Mouse (Mus musculus) kidney, adult 2 months (tissue): ENCODE data around the gene Actc1. TPM values are rescaled to one million over a fixed set of nuclear protein-coding genes. Genes with fewer than 3 reads are reported as not detected.

Source experiments
- DNase-seq: peaks from one replicate; pipeline ENCODE4 v3.0.0; 2021
- H3K27ac ChIP-seq: fragments of 200-500 bp; 2 replicates; pipeline ENCODE4 v1.5.1; 2012; ENCODE audit warnings: low read depth, low read length, control low read depth, inconsistent platforms; ENCODE audit not compliant: insufficient read depth
- H3K27me3 ChIP-seq: fragments of 200-500 bp; replicated peaks from 2 replicates; pipeline ENCODE4 v1.6.1; 2012; ENCODE audit warnings: mild to moderate bottlenecking, moderate library complexity, low read length, inconsistent platforms; ENCODE audit not compliant: control insufficient read depth, insufficient read depth
- H3K36me3 ChIP-seq: fragments of 200-500 bp; 2 replicates; pipeline ENCODE4 v1.6.1; 2012; ENCODE audit warnings: mild to moderate bottlenecking, moderate library complexity, low read length, inconsistent platforms; ENCODE audit not compliant: control insufficient read depth, insufficient read depth
- H3K4me1 ChIP-seq: fragments of 200-500 bp; 2 replicates; pipeline ENCODE4 v1.6.1; 2011; ENCODE audit warnings: low read length; ENCODE audit not compliant: control insufficient read depth, insufficient read depth
- H3K4me3 ChIP-seq: fragments of 200-500 bp; 2 replicates; pipeline ENCODE4 v1.5.1; 2011; ENCODE audit warnings: mild to moderate bottlenecking, low read depth, low read length, control low read depth; ENCODE audit not compliant: insufficient read depth
- CTCF ChIP-seq: fragments of 200-500 bp; conservative IDR thresholded peaks from 2 replicates; pipeline ENCODE4 v1.5.1; 2011; ENCODE audit warnings: low read depth, mild to moderate bottlenecking, control low read depth, low read length, moderate library complexity, mixed read lengths; ENCODE audit not compliant: insufficient read depth, insufficient read length
- POLR2A ChIP-seq: fragments of 200-500 bp; IDR thresholded peaks from one replicate; pipeline ENCODE4 v1.6.1; 2011; ENCODE audit warnings: low read depth, low read length, control low read depth
- WGBS: fragments of 180-500 bp; shearing (Covaris S2); methylation state at CpG from one replicate; pipeline ENCODE4 v1.1.7; 2018; 5-methylcytosine and 5-hydroxymethylcytosine counted together
- polyA plus RNA-seq: library from polyadenylated mRNA; depleted of rRNA; stranded (reverse); fragments of >200 nt; gene quantifications from 2 replicates; pipeline ENCODE4 v1.2.3, GENCODE M21; 2012

Gene Actc1
- polyA plus RNA-seq, 1 experiment, result 4.5 TPM

DNA sequence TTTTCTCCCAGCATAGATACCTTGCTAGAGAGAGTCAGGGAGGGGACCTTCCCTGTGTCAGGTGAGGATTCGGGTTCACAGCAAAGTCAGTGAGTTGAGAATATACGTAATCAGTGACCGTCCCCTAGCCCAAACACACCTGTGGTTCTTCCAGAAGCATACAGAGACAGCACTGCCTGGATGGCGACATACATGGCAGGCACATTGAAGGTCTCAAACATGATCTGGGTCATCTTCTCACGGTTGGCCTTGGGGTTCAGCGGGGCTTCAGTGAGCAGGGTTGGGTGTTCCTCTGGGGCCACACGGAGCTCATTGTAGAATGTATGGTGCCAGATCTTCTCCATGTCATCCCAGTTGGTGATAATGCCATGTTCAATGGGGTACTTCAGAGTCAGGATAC lies 3.2 kb downstream of the Actc1 start:
- WGBS, result 93% methylated on average over 7 of the region's 7 CpGs
- Histone ChIP-seq H3K27ac (no peak overlapping the region), H3K27me3 (no peaks in the 10 kb centered on the region), H3K36me3 (no peaks in the 10 kb centered on the region), H3K4me1 (no peaks in the 10 kb centered on the region), H3K4me3 (no peak overlapping the region)
- TF ChIP-seq CTCF (no peak), POLR2A (no peak)
- DNase-seq, result no peak

DNA sequence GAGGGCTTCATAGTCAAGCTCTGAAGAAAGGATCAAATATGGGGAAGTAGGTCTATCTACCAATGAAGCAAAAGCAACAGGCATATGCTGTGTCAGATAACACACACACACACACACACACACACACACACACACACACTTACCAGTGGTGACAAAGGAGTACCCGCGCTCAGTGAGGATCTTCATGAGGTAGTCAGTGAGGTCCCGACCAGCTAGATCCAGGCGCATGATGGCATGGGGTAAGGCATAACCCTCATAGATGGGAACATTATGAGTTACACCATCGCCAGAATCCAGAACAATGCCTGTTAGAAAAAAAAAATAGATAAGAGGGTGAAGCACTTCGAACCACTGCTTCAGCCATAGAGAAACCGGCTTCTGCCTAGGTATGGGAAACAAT lies 4.0 kb downstream of the Actc1 start:
- no peak overlapping the region for H3K4me3 ChIP-seq
- H3K4me1 ChIP-seq, result no peaks in the 10 kb centered on the region
- H3K27ac ChIP-seq, result no peak overlapping the region
- 94% methylated on average over 7 of the region's 7 CpGs for WGBS
- no peaks in the 10 kb centered on the region for H3K36me3 ChIP-seq
- no peaks in the 10 kb centered on the region for H3K27me3 ChIP-seq
- DNase-seq, result no peak
- TF ChIP-seq POLR2A, result no peak
- no peak for TF ChIP-seq CTCF

DNA sequence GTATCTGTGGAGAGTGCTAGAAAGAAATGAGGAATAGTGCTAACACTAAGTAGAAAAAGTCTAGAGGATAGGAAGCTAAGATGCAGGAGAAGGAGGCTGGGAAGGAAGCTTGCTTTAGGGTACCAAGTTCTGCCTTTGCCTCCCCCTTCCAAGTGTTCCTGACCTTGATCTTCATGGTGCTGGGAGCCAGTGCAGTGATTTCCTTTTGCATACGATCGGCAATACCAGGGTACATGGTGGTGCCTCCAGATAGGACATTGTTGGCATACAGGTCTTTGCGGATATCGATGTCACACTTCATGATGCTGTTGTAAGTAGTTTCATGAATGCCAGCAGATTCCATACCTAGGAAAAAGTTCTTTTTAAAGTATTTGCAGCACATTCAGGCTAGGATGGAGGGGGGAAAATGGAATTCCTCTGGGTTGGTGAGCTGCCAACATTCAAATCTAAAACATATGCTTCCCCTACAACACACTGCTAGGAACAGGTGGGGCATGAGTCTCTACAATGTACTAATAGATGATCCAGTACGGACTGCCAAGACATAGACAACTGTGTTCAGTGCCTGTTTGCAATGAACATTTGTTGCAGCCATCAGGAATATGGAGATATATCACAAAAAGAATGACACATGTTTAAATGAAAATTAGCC lies 5.3 kb downstream of the Actc1 start:
- 91% methylated on average over 5 of the region's 5 CpGs for whole genome bisulfite sequencing
- H3K4me3 ChIP-seq, result no peak overlapping the region
- no peaks in the 10 kb centered on the region for H3K36me3 ChIP-seq
- no peaks in the 10 kb centered on the region for H3K27me3 ChIP-seq
- no peak for DNase-seq
- H3K27ac ChIP-seq, result no peak overlapping the region
- TF ChIP-seq CTCF, result no peak
- TF ChIP-seq POLR2A, result no peak
- H3K4me1 ChIP-seq, result no peaks in the 10 kb centered on the region

GRCm38 (mm10) chr2:114046151-114046664 lies 7.1 kb downstream of the Actc1 start:
- no peak for DNase-seq

DNA sequence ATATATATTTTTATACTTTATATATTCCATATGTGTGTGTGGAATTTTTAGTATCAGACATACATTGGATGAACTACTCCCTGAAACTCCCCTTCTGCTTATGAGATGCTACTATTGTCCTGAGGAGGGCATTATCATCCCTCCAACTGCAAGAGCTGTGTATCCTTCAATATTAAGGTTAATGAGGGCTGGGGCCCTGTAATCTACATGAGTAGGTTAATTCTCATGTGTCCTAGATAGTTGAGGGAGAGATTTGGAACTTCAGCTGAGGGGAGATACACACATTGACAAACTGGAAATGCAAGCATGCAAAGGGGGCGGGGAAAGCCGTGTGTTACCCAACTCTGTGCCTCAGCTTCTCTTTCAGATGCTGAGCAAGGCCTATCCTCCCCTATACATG lies 15.4 kb downstream of the Actc1 start:
- TF ChIP-seq CTCF (no peak), POLR2A (no peak)
- Histone ChIP-seq H3K27me3 (no peaks in the 10 kb centered on the region), H3K27ac (no peak overlapping the region), H3K36me3 (no peaks in the 10 kb centered on the region), H3K4me3 (no peak overlapping the region), H3K4me1 (no peaks in the 10 kb centered on the region)
- WGBS, result 61% methylated on average over 2 of the region's 2 CpGs
- no peak for DNase-seq

More at GRCm38 (mm10) chr2:114046151-114046664, 7.1 kb downstream of the Actc1 start:
- no peak for TF ChIP-seq CTCF
- no peak for TF ChIP-seq POLR2A
- H3K27me3 ChIP-seq, result no peaks in the 10 kb centered on the region
- WGBS, result 92% methylated on average over 5 of the region's 5 CpGs
- no peaks in the 10 kb centered on the region for H3K36me3 ChIP-seq
- no peaks in the 10 kb centered on the region for H3K4me1 ChIP-seq
- no peak overlapping the region for H3K27ac ChIP-seq
- no peak overlapping the region for H3K4me3 ChIP-seq

GRCm38 (mm10) chr2:114032259-114032658 lies 21.1 kb downstream of the Actc1 start:
- no peak overlapping the region for H3K4me3 ChIP-seq
- no peaks in the 10 kb centered on the region for H3K36me3 ChIP-seq
- TF ChIP-seq POLR2A, result no peak
- TF ChIP-seq CTCF, result no peak
- H3K4me1 ChIP-seq, result no peaks in the 10 kb centered on the region
- no peaks in the 10 kb centered on the region for H3K27me3 ChIP-seq
- WGBS, result 31% methylated on average over 2 of the region's 2 CpGs
- DNase-seq, result no peak
- H3K27ac ChIP-seq, result no peak overlapping the region

DNA sequence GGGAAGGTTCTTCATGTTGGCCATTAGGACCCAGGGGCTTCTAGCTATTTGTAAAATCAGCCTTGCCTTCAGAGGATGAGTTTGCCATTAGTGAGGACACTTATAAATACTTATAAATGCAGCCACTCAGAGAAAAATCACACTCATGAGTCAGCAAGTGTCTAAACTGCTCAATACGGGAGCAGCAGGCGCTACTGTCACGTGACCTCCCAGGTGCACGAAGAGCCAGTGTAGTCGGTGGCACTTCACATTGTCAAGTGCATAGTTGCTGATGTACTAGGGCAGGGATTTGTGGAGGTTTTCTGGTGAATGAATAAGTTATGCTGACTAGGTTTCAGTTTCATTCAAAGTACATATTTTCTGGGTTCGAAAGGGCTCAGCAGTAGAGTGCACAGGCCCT lies 30.0 kb downstream of the Actc1 start:
- TF ChIP-seq POLR2A (no peak), CTCF (no peak)
- Histone ChIP-seq H3K27me3 (no peaks in the 10 kb centered on the region), H3K27ac (no peak overlapping the region), H3K4me3 (no peak overlapping the region), H3K36me3 (no peaks in the 10 kb centered on the region), H3K4me1 (no peaks in the 10 kb centered on the region)
- no peak for DNase-seq
- WGBS, result 87% methylated on average over 6 of the region's 6 CpGs

DNA sequence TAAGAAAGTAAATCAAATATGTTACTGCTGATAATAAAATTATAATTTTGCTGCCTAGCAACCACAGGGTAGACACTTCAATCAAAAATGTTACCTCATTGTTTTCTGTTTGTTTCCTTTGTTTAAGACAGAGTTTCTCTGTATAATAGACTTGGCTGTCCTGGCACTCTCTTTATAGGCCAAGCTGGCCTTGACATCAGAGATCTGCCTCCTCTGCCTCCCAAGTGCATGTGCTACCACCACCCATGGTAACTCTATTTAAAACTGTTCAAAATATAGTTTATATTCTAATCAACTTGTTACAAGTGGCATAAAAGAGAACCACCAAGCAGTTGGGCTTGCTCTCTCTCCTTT lies 33.2 kb downstream of the Actc1 start:
- TF ChIP-seq POLR2A (no peak), CTCF (no peak)
- Histone ChIP-seq H3K27ac (no peak overlapping the region), H3K4me3 (no peak overlapping the region), H3K36me3 (no peaks in the 10 kb centered on the region), H3K4me1 (no peaks in the 10 kb centered on the region), H3K27me3 (no peaks in the 10 kb centered on the region)
- DNase-seq, result no peak
